Mouse (Mus musculus): ENCODE results near the gene Elof1.

DNA sequence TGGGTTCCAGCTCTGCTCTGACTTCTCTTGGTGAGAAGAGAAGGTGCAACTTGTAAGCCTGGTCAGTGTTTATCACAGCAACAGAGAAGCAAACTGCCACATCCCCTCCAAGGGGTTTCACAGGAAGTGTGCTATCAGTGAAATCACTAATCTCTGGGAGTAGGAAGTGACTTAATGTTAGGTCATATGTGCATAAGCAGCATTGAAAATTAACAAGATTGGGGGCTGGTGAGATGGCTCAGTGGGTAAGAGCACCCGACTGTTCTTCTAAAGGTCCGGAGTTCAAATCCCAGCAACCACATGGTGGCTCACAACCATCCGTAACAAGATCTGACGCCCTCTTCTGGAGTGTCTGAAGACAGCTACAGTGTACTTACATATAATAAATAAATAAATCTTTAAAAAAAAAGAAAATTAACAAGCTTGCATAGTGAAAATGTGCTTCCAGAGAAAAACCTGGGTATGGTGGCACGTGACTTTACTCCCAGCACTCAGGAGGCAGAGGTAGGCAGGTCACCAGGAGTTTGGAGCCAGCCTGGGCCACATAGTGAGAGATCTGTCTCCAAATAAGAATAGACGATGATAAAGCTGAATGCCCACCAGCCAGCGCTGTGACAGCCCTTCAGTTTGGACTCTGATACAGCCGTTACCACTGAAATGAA lies 27.5 kb upstream of the Elof1 start:
- TF ChIP-seq POLR2A (IDR thresholded peaks at IDR 0.05; ENCODE audit: insufficient read depth, low read depth, low read length) (no peak), CTCF (IDR thresholded peaks at IDR 0.05; ENCODE audit: insufficient read depth, low read depth, low read length) (no peak)
